Mouse (Mus musculus) embryonic stem cell, embryonic (primary cell): ENCODE measurements around the gene Poldip2.

ENCODE experiments used
- CTCF ChIA-PET, 4 experiments: fragments of 300-600 bp in 2 of 4; fragments of 350-600 bp in 2 of 4; sonication (Branson Sonifier 250); formaldehyde crosslinking; loops; one replicate each; lab custom pipeline; 2022; ENCODE audit warnings: inconsistent platforms in 2 of 4; lab: Charles Lee
- POLR2A ChIA-PET, 4 experiments: fragments of 300-600 bp in 2 of 4; fragments of 350-600 bp in 2 of 4; sonication (Branson Sonifier 250); formaldehyde crosslinking; loops; one replicate each; lab custom pipeline; 2022; ENCODE audit warnings: antibody characterized with exemption in 4 of 4, inconsistent platforms in 1 of 4; lab: Charles Lee

The Poldip2 gene

DNA sequence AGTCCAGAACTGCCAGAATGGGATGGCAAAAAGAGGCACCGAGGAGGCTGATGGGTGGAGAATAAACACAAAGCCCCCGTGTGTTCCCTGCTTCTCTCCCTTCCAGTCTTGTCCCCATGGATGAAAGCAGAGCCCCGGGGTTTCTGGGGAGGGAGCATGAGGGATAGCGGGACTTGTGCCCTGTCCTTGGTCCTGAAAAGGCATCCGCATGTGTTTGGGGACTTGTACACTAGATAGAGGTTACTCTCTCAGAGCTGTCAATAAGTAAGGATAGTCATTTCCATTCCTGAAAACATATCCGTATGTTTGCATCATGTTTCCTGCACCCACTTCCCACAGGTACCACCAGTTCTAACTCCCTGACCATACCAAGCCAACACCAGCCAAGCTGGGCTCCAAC is 16.1 kb upstream of the Poldip2 start:
- CTCF ChIA-PET = no interaction called here
- POLR2A ChIA-PET = interaction anchor here in 3 of 4 experiments (0.6 to 2.9 kb wide), 8 partner anchors 8 to 317 kb away, joined by 3 to 46 read pairs (median 3); partner anchors contain the start of genes Poldip2 (in 2 of the 3) and Tmem199 (in 2 of the 3)

DNA sequence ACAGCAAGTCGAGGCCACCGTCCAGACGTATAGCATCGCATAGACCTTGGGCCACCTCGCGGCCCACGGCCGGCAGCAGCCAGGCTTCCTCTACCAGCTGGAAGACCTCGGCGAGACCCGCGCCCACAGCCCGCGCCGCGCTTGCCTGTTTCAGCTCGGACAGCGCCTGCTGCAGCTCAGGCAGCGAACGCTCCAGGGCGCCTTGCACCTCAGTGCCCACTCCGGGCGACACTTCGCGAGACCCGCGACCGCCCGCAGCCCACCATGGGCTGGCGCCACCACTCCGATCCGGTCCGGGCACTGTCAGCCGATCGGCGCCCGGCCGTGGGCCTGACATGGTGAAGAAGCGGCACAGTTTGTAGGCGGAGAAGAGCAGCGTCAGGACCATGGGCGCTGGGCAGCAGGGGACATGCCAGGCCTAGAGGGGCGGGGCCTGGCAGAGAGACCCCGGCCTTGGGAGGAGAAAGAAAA is 14.9 kb upstream of the Poldip2 start:
- CTCF ChIA-PET = interaction anchor here in 3 of 4 experiments (0.7 to 3.2 kb wide), 15 partner anchors 9 to 238 kb away, joined by 3 to 13 read pairs (median 5); partner anchors contain the start of gene Slc13a2 (in 1 of the 3)
- POLR2A ChIA-PET = interaction anchor here (0.6 to 4.4 kb wide), 41 partner anchors 9 to 1150 kb away, joined by 3 to 46 read pairs (median 5); partner anchors contain the start of genes Ift20 (in 3 of the 4), Poldip2 (in 3 of the 4), Tmem199 (in 3 of the 4) and Tnfaip1 (in 3 of the 4)

DNA sequence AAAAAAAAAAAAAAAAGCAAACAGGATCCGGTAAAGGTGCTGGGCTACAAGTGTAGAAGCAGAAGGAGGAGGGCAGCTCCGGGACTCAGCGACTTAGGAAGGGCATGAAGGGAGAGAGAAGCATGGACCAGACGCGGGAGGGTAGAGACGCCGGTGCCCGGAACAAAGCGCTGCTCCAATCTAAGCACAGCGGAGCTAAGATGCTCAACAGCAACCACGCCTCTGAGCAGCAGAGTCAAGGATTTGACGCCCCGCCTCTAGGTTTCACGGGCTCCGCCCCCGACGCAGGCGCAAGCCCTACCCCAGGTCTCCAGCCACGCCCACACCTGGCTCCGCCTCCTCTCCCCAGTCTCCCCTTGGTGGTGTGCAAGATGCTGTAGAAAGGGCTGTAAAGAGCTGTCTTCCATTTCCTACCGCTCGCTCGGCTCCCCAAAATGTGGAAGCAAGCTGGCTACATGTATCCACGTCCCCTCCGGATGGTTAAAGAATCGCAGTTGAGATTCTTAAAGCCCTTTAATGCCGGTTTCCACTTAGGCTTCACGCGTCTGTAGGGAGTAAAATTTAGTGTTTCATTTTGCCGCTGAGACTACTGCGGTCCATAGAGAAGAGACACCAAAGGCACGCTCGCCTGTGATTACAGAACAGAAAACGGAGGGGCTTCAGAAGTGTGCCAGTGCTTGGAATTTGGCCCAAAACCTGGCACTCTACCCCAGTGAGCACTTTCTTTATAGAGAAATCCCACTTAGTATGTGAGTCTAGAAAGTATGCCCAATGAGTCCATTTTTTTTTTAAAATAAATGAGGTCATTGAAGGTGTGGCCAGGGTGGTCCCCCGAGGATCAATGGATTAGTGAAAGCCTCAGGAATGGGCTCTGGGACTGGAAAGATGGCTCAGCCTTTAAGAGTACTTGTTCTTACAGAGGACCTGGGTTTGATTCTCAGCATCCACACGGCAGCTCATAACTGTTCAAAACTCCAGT is 14.2 kb upstream of the Poldip2 start, which contains the start of gene Sarm1:
Sarm1 (minus strand) TSS at position 211 of the 979 bp plus-strand sequence.
- ChIA-PET CTCF (interaction anchor here in 3 of 4 experiments (0.7 to 3.2 kb wide), 17 partner anchors 10 to 238 kb away, joined by 3 to 13 read pairs (median 5); partner anchors contain the start of gene Slc13a2 (in 1 of the 3)), POLR2A (interaction anchor here in 3 of 4 experiments (0.7 to 4.4 kb wide), 49 partner anchors 10 to 1149 kb away, joined by 3 to 46 read pairs (median 5); partner anchors contain the start of genes Ift20 (in 3 of the 3), Poldip2 (in 3 of the 3), Tmem199 (in 3 of the 3) and Tnfaip1 (in 3 of the 3))

DNA sequence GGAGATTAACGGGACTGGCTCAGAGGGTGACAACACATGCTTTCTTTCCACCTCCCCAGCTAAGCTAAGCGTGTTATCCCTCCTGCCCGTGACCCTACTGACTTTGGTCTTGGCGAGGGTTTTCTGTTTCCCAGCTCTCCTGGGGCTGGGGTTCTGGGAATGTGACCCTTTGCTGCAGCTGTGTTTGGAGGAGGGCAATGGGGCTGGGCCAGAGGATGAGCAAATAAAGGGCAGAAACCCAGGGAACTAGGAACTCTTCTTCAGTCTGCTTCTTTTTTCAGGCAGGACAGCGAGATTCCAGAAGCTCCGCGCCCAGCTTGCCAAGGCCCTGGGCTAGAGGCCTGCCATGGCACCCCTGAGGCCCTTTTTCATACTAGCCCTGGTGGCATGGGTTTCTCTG is 13.0 kb upstream of the Poldip2 start, which contains the start of gene Vtn:
Vtn (plus strand) TSS at position 88 of the 400 bp plus-strand sequence.
- POLR2A ChIA-PET = interaction anchor here (0.5 to 4.4 kb wide), 17 partner anchors 9 to 141 kb away, joined by 3 to 27 read pairs (median 6); partner anchors contain the start of genes Poldip2 (in 2 of the 4), Tmem199 (in 2 of the 4), Ift20 (in 1 of the 4) and Tnfaip1 (in 1 of the 4)
- CTCF ChIA-PET = interaction anchor here in 3 of 4 experiments (0.5 to 3.2 kb wide), 10 partner anchors 11 to 1875 kb away, joined by 3 to 13 read pairs (median 4); no protein-coding TSS in a partner anchor

DNA sequence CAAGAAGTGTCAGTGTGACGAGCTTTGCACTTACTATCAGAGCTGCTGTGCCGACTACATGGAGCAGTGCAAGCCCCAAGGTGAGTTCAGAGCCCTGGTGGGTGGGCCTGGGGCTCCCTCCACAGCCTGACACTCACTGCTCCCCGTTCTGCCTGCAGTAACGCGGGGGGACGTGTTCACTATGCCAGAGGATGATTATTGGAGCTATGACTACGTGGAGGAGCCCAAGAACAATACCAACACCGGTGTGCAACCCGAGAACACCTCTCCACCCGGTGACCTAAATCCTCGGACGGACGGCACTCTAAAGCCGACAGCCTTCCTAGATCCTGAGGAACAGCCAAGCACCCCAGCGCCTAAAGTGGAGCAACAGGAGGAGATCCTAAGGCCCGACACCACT is 12.4 kb upstream of the Poldip2 start:
- POLR2A ChIA-PET = interaction anchor here in 2 of 4 experiments (0.7 to 4.4 kb wide), 10 partner anchors 9 to 141 kb away, joined by 3 to 27 read pairs (median 9); partner anchors contain the start of genes Poldip2 (in 2 of the 2), Tmem199 (in 2 of the 2), Ift20 (in 1 of the 2) and Tnfaip1 (in 1 of the 2)
- CTCF ChIA-PET = interaction anchor here in 3 of 4 experiments (0.5 to 3.2 kb wide), 7 partner anchors 16 to 151 kb away, joined by 3 to 13 read pairs (median 4); no protein-coding TSS in a partner anchor

DNA sequence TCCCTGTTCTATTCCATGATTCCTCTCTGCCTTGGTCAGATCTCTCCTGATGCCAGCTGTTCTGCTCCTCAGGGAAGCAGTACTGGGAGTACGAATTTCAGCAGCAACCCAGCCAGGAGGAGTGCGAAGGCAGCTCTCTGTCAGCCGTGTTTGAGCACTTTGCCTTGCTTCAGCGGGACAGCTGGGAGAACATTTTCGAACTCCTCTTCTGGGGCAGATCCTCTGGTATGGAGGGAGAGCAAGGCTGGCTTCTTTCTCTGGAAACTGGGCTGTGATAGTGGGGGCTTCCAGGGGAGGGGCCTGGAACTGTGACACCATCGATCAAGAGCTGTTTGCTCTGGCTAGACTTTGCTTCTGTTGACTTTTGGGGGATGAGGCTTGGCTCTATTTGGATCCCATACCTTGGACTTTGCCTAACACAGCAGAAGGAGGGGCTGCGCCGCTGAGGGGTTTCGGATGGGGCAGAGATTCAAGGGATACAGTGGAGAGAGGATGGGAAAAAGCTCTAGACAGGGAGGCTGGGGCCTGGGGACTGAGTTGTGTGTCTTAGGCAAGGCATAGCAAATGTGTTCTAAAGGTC is 11.3 kb upstream of the Poldip2 start:
- POLR2A ChIA-PET = interaction anchor here in 3 of 4 experiments (0.9 to 4.4 kb wide), 7 partner anchors 10 to 46 kb away, joined by 3 to 27 read pairs (median 4); partner anchors contain the start of genes Poldip2 (in 3 of the 3), Tmem199 (in 3 of the 3), Ift20 (in 1 of the 3) and Tnfaip1 (in 1 of the 3)

DNA sequence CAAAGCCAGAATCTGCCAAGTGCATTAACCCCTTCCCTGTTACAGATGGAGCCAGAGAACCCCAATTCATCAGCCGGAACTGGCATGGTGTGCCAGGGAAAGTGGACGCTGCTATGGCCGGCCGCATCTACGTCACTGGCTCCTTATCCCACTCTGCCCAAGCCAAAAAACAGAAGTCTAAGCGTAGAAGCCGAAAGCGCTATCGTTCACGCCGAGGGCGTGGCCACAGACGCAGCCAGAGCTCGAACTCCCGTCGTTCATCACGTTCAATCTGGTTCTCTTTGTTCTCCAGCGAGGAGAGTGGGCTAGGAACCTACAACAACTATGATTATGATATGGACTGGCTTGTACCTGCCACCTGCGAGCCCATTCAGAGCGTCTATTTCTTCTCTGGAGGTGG is 10.5 kb upstream of the Poldip2 start:
- ChIA-PET POLR2A (interaction anchor here in 2 of 4 experiments (1.1 to 4.4 kb wide), 4 partner anchors 10 to 34 kb away, joined by 3 to 27 read pairs (median 14); partner anchors contain the start of genes Poldip2 (in 2 of the 2), Tmem199 (in 2 of the 2), Ift20 (in 1 of the 2) and Tnfaip1 (in 1 of the 2)), CTCF (interaction anchor here in 1 of 4 experiments (1.5 kb wide), 1 partner anchor 11 kb away, joined by 3 read pairs; no protein-coding TSS in a partner anchor)

More for the DNA sequence above, 11.3 kb upstream of the Poldip2 start:
- CTCF ChIA-PET = interaction anchor here in 2 of 4 experiments (0.6 to 1.5 kb wide), 2 partner anchors 10 to 826 kb away, joined by 3 read pairs; no protein-coding TSS in a partner anchor

DNA sequence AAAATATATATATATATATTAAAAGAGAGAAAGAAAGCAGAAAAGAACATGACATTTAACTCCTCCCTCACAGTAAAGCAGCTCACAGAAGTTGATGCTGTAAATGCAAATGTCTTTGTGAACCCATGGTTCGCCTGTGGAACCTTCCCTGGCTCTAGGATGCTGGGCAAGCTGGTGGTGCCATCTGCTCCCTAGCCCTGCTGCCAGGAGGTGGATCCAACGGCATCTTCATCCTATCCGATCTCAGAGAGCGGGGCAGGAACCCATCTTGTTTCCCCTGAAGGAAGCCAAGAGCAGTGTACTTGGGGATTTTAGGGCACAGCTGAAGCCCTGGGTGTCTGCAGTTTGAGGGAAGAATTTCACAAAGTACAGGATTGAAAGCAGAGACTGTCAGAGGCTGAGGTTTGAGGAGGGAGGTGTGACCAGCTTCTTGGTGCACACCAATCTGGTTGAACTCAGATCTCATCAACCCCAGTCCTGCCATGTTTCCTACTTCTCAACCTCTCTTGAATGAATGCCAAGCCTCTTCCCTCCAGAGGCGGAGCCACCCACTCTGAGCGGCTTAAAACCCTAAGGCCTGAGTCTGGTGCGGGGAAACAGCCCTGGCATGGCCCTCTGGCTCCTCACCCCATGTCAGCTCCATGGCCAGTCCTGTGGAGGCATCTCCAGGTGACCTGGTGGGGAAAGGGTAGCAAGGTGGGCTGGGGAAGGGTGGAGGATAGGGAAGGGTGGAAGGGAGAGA is 8.9 kb upstream of the Poldip2 start, which contains the start of gene Sebox:
Sebox (plus strand) TSS at position 539 of the 742 bp plus-strand sequence.
- POLR2A ChIA-PET = interaction anchor here in 3 of 4 experiments (0.7 to 2.1 kb wide), 8 partner anchors 9 to 1295 kb away, joined by 3 to 8 read pairs (median 4); partner anchors contain the start of genes Poldip2 (in 2 of the 3), Tmem199 (in 2 of the 3), Ift20 (in 1 of the 3) and Slc46a1 (in 1 of the 3)
- CTCF ChIA-PET = interaction anchor here in 1 of 4 experiments (0.5 kb wide), 1 partner anchor 13 kb away, joined by 3 read pairs; no protein-coding TSS in a partner anchor

DNA sequence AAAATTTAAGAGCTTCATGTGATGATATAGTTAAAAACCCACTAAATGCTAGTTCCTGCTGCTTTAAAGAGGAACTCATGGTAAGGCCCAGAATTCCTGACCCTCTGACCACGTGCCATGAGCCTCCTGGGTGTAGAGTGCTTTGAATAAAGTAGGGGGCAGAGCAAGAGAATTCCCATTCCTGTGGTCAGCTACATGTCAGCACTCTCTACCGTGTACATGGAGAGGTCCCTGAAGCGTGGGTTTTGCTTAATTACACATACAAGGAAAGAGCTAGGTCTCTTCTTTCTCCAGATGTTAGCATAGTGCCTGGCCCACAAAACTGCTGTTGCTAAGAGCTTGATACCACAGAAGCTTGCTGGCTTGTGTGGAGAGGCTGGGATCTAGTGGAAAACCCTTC is 6.6 kb upstream of the Poldip2 start:
- POLR2A ChIA-PET = interaction anchor here in 3 of 4 experiments (0.6 to 1.3 kb wide), 9 partner anchors 14 to 49 kb away, joined by 3 to 7 read pairs (median 3); partner anchors contain the start of genes Ift20 (in 2 of the 3), Tnfaip1 (in 2 of the 3) and Slc46a1 (in 1 of the 3)
- CTCF ChIA-PET = interaction anchor here in 2 of 4 experiments (0.7 to 1.1 kb wide), 3 partner anchors 17 to 145 kb away, joined by 3 to 4 read pairs (median 4); no protein-coding TSS in a partner anchor

DNA sequence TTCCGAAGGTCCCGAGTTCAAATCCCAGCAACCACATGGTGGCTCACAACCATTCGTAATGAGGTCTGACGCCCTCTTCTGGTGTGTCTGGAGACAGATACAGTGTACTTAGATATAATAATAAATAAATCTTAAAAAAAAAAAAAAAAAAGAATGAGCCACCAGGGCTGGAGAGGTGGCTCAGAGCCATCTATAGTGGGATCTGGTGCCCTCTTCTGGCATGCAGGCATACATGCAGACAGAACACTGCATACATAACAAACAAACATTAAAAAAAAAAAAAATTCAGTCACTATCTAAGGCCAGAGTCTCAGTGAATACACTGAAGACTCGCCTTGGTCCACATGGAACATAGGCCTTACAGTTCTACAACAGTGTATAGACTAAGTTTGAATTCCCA is 2.8 kb upstream of the Poldip2 start:
- POLR2A ChIA-PET = interaction anchor here in 3 of 4 experiments (0.6 to 3.6 kb wide), 6 partner anchors 11 to 143 kb away, joined by 3 to 19 read pairs (median 5); partner anchors contain the start of genes Ift20 (in 1 of the 3), Sarm1 (in 1 of the 3), Tnfaip1 (in 1 of the 3) and Vtn (in 1 of the 3)
- CTCF ChIA-PET = interaction anchor here in 2 of 4 experiments (1.6 to 1.9 kb wide), 2 partner anchors 12 to 53 kb away, joined by 5 to 7 read pairs; partner anchors contain the start of gene Sarm1 (in 1 of the 2)

DNA sequence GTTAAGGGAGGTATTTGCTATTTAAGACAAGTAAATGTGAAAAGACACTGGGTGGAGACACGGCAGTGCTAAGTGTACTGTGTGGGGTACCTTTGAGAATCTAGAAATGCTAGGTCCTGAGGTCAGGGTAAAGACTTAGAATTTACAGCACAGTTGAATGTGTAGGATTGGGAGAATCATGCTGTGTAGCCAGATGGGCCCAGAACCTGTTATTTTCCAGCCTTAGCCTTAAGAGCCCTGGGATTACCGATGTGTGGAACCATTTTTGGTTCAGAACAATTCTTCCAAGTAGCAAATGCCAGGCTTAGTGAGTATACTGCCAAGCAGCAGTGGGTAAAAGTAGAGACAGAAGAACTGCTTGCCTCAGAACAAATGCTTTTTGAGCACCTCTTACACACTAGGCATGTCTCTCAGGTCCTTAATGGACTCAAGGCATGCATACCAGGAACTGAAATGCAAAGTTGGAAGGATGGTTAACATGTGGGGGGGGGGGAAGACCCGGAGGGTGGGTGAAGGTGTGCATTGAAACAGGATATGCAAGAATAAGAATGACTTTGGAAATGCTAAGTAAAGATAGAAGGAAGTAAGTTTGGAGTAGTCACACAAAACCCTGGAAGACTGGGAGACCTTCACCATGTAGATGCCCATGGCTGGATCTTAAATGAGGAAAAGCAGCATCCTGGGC is 1.3 kb downstream of the Poldip2 start:
- ChIA-PET POLR2A (interaction anchor here in 3 of 4 experiments (0.7 to 1.8 kb wide), 18 partner anchors 8 to 58 kb away, joined by 3 to 76 read pairs (median 7); partner anchors contain the start of genes Sarm1 (in 3 of the 3), Ift20 (in 2 of the 3), Tnfaip1 (in 2 of the 3) and Slc46a1 (in 1 of the 3)), CTCF (interaction anchor here in 2 of 4 experiments (0.7 to 1.1 kb wide), 2 partner anchors 32 to 58 kb away, joined by 3 read pairs; no protein-coding TSS in a partner anchor)

DNA sequence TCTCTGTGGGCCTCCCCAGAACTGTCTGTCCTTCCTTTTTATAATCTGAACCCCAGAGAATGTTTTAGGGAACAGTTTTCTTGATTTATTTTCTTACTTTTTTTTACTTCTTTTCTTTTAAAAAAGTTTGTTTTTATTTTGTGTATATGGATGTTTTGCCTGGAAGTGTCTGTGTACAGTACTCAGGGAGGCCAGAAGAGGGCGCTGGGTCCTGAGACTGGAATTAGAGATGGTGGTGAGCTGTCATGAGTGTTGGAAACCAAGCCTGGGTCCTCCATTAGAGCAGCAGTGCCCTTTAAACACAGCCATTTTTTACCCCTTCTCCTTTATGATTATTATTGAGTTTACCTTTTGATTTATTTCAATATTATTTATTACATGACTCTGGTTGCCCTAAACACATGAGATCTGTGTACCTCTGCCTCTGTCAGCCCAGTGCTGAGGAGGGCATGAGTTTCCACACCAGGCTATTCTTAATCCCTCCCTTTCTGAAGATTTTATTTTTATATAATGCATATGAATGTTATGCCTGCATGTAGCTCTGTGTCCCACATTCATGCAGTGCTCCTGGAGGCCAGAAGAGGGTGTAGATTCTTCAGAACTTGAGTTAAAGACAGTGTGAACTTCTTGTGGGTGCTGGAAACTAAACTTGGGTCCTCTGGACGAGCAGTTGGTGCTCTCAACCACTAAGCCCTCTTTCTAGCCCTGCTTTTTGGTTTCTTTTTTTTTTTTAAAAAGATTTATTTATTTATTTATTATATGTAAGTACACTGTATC is 3.7 kb downstream of the Poldip2 start:
- ChIA-PET POLR2A (interaction anchor here (0.7 to 4.5 kb wide), 15 partner anchors 9 to 774 kb away, joined by 3 to 38 read pairs (median 3); partner anchors contain the start of genes Ift20 (in 2 of the 4), Tnfaip1 (in 2 of the 4), Nlk (in 1 of the 4) and Sarm1 (in 1 of the 4)), CTCF (interaction anchor here (0.6 to 1.9 kb wide), 28 partner anchors 9 to 450 kb away, joined by 3 to 12 read pairs (median 4); partner anchors contain the start of genes Vtn (in 2 of the 4), Ift20 (in 1 of the 4), Sarm1 (in 1 of the 4) and Slc46a1 (in 1 of the 4))

DNA sequence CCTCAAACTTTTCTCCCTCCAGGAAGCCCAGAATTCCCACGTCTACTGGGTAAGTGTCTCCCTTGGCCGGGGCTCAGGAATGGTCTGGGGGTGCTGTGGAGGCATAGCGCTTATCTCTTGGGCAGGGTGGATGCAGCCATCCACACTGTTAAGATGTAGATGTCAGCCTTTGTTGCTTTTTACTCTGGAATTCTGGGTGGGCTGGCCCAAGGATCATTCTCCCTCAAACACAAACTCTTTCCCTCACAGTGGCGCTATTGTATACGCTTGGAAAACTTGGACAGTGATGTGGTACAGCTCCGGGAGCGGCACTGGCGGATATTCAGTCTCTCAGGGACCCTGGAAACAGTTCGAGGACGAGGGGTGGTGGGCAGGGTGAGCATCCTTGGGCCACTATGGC is 6.9 kb downstream of the Poldip2 start:
- ChIA-PET POLR2A (interaction anchor here in 3 of 4 experiments (0.7 to 4.5 kb wide), 9 partner anchors 7 to 158 kb away, joined by 3 to 38 read pairs (median 7); partner anchors contain the start of genes Ift20 (in 2 of the 3), Tnfaip1 (in 2 of the 3), Sarm1 (in 1 of the 3) and Slc46a1 (in 1 of the 3)), CTCF (interaction anchor here in 2 of 4 experiments (0.5 to 1.9 kb wide), 3 partner anchors 17 to 406 kb away, joined by 3 to 6 read pairs (median 5); partner anchors contain the start of genes Ift20 (in 1 of the 2) and Tnfaip1 (in 1 of the 2))
